Mouse (Mus musculus) neural tube, embryonic 15.5 days (tissue): ENCODE results near the gene Gpr61. TPM values are rescaled to one million over a fixed set of nuclear protein-coding genes. Genes with fewer than 3 reads are reported as not detected.

Experiments used
- ATAC-seq: fragments of 200-750 bp; cut with Nextera tagmentation; 2 replicates; pipeline ENCODE4 v1.8.0; 2017; ENCODE audit warnings: mild to moderate bottlenecking, moderate TSS enrichment, moderate library complexity; ENCODE audit not compliant: low FRiP score
- H3K27ac ChIP-seq: fragments of 300-500 bp; sonication (generic); replicated peaks from 2 replicates; pipeline ENCODE4 v1.5.1; 2015; ENCODE audit warnings: mild to moderate bottlenecking, inconsistent platforms
- H3K27me3 ChIP-seq: fragments of 300-500 bp; sonication (generic); replicated peaks from 2 replicates; pipeline ENCODE4 v1.6.1; 2015; ENCODE audit warnings: inconsistent platforms
- H3K36me3 ChIP-seq: fragments of 300-500 bp; sonication (generic); 2 replicates; pipeline ENCODE4 v1.6.1; 2015; ENCODE audit warnings: inconsistent platforms
- H3K4me1 ChIP-seq: fragments of 300-500 bp; sonication (generic); 2 replicates; pipeline ENCODE4 v1.6.1; 2015; ENCODE audit warnings: inconsistent platforms
- H3K4me2 ChIP-seq: fragments of 300-500 bp; sonication (generic); 2 replicates; pipeline ENCODE4 v1.6.1; 2015; ENCODE audit warnings: inconsistent platforms, mild to moderate bottlenecking, moderate library complexity
- H3K4me3 ChIP-seq: fragments of 300-500 bp; sonication (generic); replicated peaks from 2 replicates; pipeline ENCODE4 v1.5.1; 2015; ENCODE audit warnings: mild to moderate bottlenecking, inconsistent platforms
- H3K9ac ChIP-seq: fragments of 300-500 bp; sonication (generic); replicated peaks from 2 replicates; pipeline ENCODE4 v1.6.1; 2015; ENCODE audit warnings: mild to moderate bottlenecking, inconsistent platforms
- H3K9me3 ChIP-seq: fragments of 300-500 bp; sonication (generic); replicated peaks from 2 replicates; pipeline ENCODE4 v1.6.1; 2016; ENCODE audit warnings: inconsistent platforms
- WGBS: fragments of 180-500 bp; shearing (Covaris S2); methylation state at CpG from one replicate; pipeline ENCODE4 v1.1.7; 2015; ENCODE audit warnings: mixed read lengths; 5-methylcytosine and 5-hydroxymethylcytosine counted together
- polyA plus RNA-seq: library from polyadenylated mRNA; unstranded; fragments of >200 nt; fragmentation: Nextera tagmentation; extraction: Ambion mirVana; gene quantifications from 2 replicates; pipeline ENCODE4 v1.2.1, GENCODE M21; 2015

Gene Gpr61
- polyA plus RNA-seq, 1 experiment from 2014 or later = 7.7 TPM

- Histone ChIP-seq H3K9me3 (no peaks in the 10 kb centered on the region), H3K9ac (peak within 1 kb of the TSS; percentile 95), H3K4me1 (peaks cover 33% of the 10 kb centered on the region), H3K4me2 (peak within 1 kb of the TSS; percentile 63), H3K36me3 (no peaks in the 10 kb centered on the region), H3K4me3 (peak within 1 kb of the TSS; percentile 96), H3K27me3 (no peaks in the 10 kb centered on the region), H3K27ac (peak within 1 kb of the TSS; percentile 96)
- peak; percentile 92 for ATAC-seq
- under 1% methylated on average over 58 of the region's 63 CpGs for WGBS
These were observed 8.9 kb downstream of the Gpr61 start, which contains the start of gene Gnai3 for GRCm38 (mm10) chr3:108145534-108146445. Gene Gnai3 (minus strand): TSS chr3:108146146.

DNA sequence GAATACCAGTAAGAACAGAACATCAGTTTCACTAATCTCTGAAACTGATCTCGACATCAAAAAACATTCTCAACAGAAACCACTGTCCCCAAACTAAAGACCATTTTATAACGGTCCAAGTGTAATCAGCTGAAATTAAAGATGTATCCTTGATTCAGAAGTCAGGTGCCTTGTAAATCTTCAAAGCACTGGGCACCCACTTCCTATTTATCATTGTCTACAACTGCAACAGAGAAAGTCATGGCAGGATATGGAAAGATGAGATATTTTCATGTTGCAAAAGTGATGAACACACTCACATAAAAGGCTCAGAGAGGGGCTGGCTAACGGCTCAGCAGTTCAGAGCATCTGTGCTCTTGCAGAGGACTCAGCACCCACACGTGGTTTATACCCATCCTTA, 13.9 kb downstream of the Gpr61 start:
- no peak for ATAC-seq
- 83% methylated on average over 4 of the region's 4 CpGs for WGBS
- no peaks in the 10 kb centered on the region; the same call in 1 of the 2 replicates for H3K36me3 ChIP-seq

GRCm38 (mm10) chr3:108139113-108139512, 15.6 kb downstream of the Gpr61 start:
- WGBS = 87% methylated on average over 1 of the region's 1 CpGs
- Histone ChIP-seq H3K4me1 (peaks cover 23% of the 10 kb centered on the region), H3K4me3 (no peak overlapping the region), H3K4me2 (no peak overlapping the region), H3K27me3 (no peaks in the 10 kb centered on the region), H3K27ac (no peak overlapping the region), H3K9me3 (no peaks in the 10 kb centered on the region), H3K9ac (no peak overlapping the region), H3K36me3 (no peaks in the 10 kb centered on the region; the same call in 1 of the 2 replicates)
- ATAC-seq = no peak

More for the DNA sequence above, 13.9 kb downstream of the Gpr61 start:
- H3K4me3 ChIP-seq = no peak overlapping the region
- H3K9me3 ChIP-seq = no peaks in the 10 kb centered on the region
- H3K4me2 ChIP-seq = no peak overlapping the region
- H3K27ac ChIP-seq = no peak overlapping the region
- H3K27me3 ChIP-seq = no peaks in the 10 kb centered on the region
- H3K4me1 ChIP-seq = peaks cover 25% of the 10 kb centered on the region
- no peak overlapping the region for H3K9ac ChIP-seq

- peak; percentile 61; the same call in 1 of the 2 replicates for ATAC-seq
- peaks cover 22% of the 10 kb centered on the region for H3K4me1 ChIP-seq
- H3K27ac ChIP-seq = no peak overlapping the region
These were observed 20.0 kb downstream of the Gpr61 start for GRCm38 (mm10) chr3:108134701-108135100.

GRCm38 (mm10) chr3:108132484-108132883, 22.2 kb downstream of the Gpr61 start:
- Histone ChIP-seq H3K9ac (no peak overlapping the region), H3K4me1 (peaks cover 33% of the 10 kb centered on the region), H3K36me3 (no peaks in the 10 kb centered on the region), H3K9me3 (no peaks in the 10 kb centered on the region), H3K27me3 (no peaks in the 10 kb centered on the region), H3K4me3 (no peak overlapping the region), H3K4me2 (no peak overlapping the region), H3K27ac (no peak overlapping the region)
- ATAC-seq = no peak
- 89% methylated on average over 1 of the region's 1 CpGs for WGBS

More at GRCm38 (mm10) chr3:108134701-108135100, 20.0 kb downstream of the Gpr61 start:
- 33% methylated on average over 11 of the region's 11 CpGs for WGBS
- Histone ChIP-seq H3K9ac (no peak overlapping the region; the same call in 1 of the 2 replicates), H3K27me3 (no peaks in the 10 kb centered on the region), H3K4me2 (0 out of 2 replicates have a peak overlapping the region, but pooled peaks have one; percentile 1), H3K36me3 (no peaks in the 10 kb centered on the region), H3K9me3 (no peaks in the 10 kb centered on the region), H3K4me3 (no peak overlapping the region)

DNA sequence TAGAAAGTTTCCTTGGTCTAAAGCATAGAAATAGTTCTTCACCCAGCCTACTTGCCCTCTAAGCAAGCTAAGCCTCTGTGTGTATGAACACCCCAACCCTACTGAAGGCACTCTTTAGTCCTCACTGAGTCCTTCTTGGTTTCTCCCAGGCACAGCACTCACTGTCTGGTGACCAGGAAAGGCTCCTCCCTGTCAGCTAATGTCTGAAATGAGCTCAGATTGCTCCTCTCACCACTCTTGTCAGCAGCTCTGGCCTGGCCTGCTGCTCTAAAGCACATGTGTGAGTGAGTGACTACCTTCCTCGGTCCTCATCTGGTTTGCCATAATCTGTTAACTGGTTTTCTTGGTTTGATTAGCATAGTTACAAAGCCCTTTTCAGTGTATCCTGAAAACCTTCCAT, 22.9 kb downstream of the Gpr61 start:
- Histone ChIP-seq H3K9me3 (no peaks in the 10 kb centered on the region), H3K4me1 (peaks cover 33% of the 10 kb centered on the region), H3K27me3 (no peaks in the 10 kb centered on the region), H3K4me2 (no peak overlapping the region), H3K27ac (no peak overlapping the region), H3K9ac (no peak overlapping the region), H3K4me3 (no peak overlapping the region), H3K36me3 (no peaks in the 10 kb centered on the region)
- no peak for ATAC-seq
- 80% methylated on average over 1 of the region's 1 CpGs for WGBS

DNA sequence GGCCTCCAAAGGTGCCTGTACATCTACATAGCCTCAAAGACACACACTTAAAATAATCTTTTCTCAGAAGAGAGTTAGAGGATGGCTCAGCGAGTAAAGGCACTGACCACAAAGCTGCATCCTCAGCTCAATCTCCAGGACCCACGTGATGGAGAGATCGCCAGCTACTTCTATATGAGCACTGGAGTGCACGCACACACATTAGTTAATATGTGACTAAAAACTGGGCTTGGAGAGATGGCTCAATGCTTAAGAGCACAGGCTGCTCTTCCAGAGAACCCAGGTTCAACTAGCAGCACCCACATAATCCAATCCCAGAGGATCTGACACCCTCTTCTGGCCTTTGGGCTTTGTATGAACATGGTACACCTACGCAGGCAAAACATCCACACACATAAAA, 23.5 kb downstream of the Gpr61 start:
- WGBS = 92% methylated on average over 5 of the region's 5 CpGs
- Histone ChIP-seq H3K4me2 (no peak overlapping the region), H3K9me3 (no peaks in the 10 kb centered on the region)

GRCm38 (mm10) chr3:108129804-108130203, 24.9 kb downstream of the Gpr61 start:
- Histone ChIP-seq H3K4me1 (peaks cover 24% of the 10 kb centered on the region), H3K9ac (no peak overlapping the region)

More for the DNA sequence above, 23.5 kb downstream of the Gpr61 start:
- Histone ChIP-seq H3K4me1 (peaks cover 32% of the 10 kb centered on the region), H3K36me3 (no peaks in the 10 kb centered on the region), H3K27me3 (no peaks in the 10 kb centered on the region), H3K27ac (no peak overlapping the region), H3K9ac (no peak overlapping the region), H3K4me3 (no peak overlapping the region)
- no peak for ATAC-seq

DNA sequence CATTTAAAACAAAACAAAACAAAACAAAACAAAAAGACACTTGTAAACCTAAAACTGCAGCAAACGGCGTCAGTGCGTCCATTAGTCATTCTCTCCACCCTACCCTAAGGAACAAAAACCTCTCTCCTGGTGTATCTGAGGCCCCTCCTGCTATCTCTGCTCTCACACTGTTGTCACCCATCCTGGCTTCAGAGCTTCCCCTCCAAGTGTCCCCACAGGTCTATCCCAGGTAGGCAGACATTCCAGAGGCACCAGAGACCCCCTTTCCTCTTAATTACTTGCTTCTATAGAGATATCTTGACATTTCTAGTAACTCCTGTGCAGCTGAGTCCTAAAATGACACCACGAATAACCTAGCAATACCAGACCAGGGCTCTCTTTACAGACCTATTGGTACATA, 25.3 kb downstream of the Gpr61 start:
- Histone ChIP-seq H3K27ac (no peak overlapping the region), H3K4me2 (no peak overlapping the region), H3K27me3 (no peaks in the 10 kb centered on the region), H3K36me3 (no peaks in the 10 kb centered on the region), H3K4me1 (peaks cover 20% of the 10 kb centered on the region; the same call in 1 of the 2 replicates), H3K4me3 (no peak overlapping the region), H3K9ac (no peak overlapping the region), H3K9me3 (no peaks in the 10 kb centered on the region)
- no peak for ATAC-seq
- WGBS = 84% methylated on average over 4 of the region's 4 CpGs

More at GRCm38 (mm10) chr3:108129804-108130203, 24.9 kb downstream of the Gpr61 start:
- no peaks in the 10 kb centered on the region for H3K9me3 ChIP-seq
- no peak overlapping the region for H3K27ac ChIP-seq
- H3K4me3 ChIP-seq = no peak overlapping the region
- ATAC-seq = no peak
- 91% methylated on average over 4 of the region's 4 CpGs for WGBS
- no peaks in the 10 kb centered on the region for H3K27me3 ChIP-seq
- no peaks in the 10 kb centered on the region for H3K36me3 ChIP-seq
- no peak overlapping the region for H3K4me2 ChIP-seq

GRCm38 (mm10) chr3:108128520-108128919, 26.2 kb downstream of the Gpr61 start:
- H3K4me1 ChIP-seq = peaks cover 17% of the 10 kb centered on the region; the same call in 1 of the 2 replicates
- ATAC-seq = no peak
- no peaks in the 10 kb centered on the region for H3K36me3 ChIP-seq
- H3K4me3 ChIP-seq = no peak overlapping the region
- 84% methylated on average over 5 of the region's 5 CpGs for WGBS
- no peak overlapping the region for H3K9ac ChIP-seq
- no peak overlapping the region for H3K27ac ChIP-seq
- H3K4me2 ChIP-seq = no peak overlapping the region
- H3K27me3 ChIP-seq = no peaks in the 10 kb centered on the region
- no peaks in the 10 kb centered on the region for H3K9me3 ChIP-seq

- no peaks in the 10 kb centered on the region for H3K27me3 ChIP-seq
- no peak overlapping the region for H3K4me3 ChIP-seq
- peaks cover 13% of the 10 kb centered on the region for H3K36me3 ChIP-seq
- H3K4me1 ChIP-seq = peaks cover 12% of the 10 kb centered on the region; the same call in 1 of the 2 replicates
- no peak for ATAC-seq
- WGBS = 94% methylated on average over 3 of the region's 3 CpGs
- no peak overlapping the region for H3K4me2 ChIP-seq
- H3K9me3 ChIP-seq = no peaks in the 10 kb centered on the region
- no peak overlapping the region for H3K27ac ChIP-seq
- H3K9ac ChIP-seq = no peak overlapping the region
These were observed 28.4 kb downstream of the Gpr61 start for GRCm38 (mm10) chr3:108126327-108126726.

- no peak overlapping the region for H3K4me3 ChIP-seq
- no peak overlapping the region for H3K27ac ChIP-seq
- no peak overlapping the region for H3K4me2 ChIP-seq
- peaks cover 7% of the 10 kb centered on the region; the same call in 1 of the 2 replicates for H3K4me1 ChIP-seq
- no peaks in the 10 kb centered on the region for H3K9me3 ChIP-seq
- no peak overlapping the region for H3K9ac ChIP-seq
- WGBS = 63% methylated on average over 1 of the region's 1 CpGs
- H3K27me3 ChIP-seq = no peaks in the 10 kb centered on the region
- peaks cover 20% of the 10 kb centered on the region for H3K36me3 ChIP-seq
- ATAC-seq = no peak
These were observed 30.6 kb downstream of the Gpr61 start for GRCm38 (mm10) chr3:108124131-108124530.
